8 mouse cellular contexts compared by ENCODE assay signal in genomic region chr2:170877515-170877914, GRCm38 (mm10).
DNase-seq lines count a peak whose midpoint lies in the region; ATAC-seq and TF ChIP-seq lines count a peak whose summit lies in the region.

No protein-coding gene starts in this region.

- no peak for TF ChIP-seq POLR2A in small intestine, adult 2 months (IDR thresholded peaks at IDR 0.05; ENCODE audit: low read depth, low read length)

- no peaks in the 10 kb centered on the region for H3K36me3 ChIP-seq in intestine, embryonic 14.5 days (ENCODE audit: control insufficient read depth, insufficient read depth, low read length)
- H3K36me3 ChIP-seq in midbrain, embryonic 11.5 days (ENCODE audit: control insufficient read depth, insufficient read depth, low read length): no peaks in the 10 kb centered on the region
- no peaks in the 10 kb centered on the region for H3K36me3 ChIP-seq in small intestine, adult 2 months (ENCODE audit: control insufficient read depth, insufficient read depth, low read length)

- DNase-seq in adrenal gland, adult 2 months: peak; percentile 68
- peak; percentile 30 for DNase-seq in gastrocnemius, adult 8-10 months (ENCODE audit: low spot score in 2 of 2)
- peak; percentile 96 for DNase-seq in intestine, embryonic 14.5 days (ENCODE audit: low spot score)
- DNase-seq in left cerebral cortex, postnatal 10 days (ENCODE audit: extremely low spot score in 1 of 2, low spot score in 2 of 2): peak; percentile 80 to 81
- peak; percentile 98 for DNase-seq in midbrain, embryonic 11.5 days (ENCODE audit: low spot score, missing footprints)
- DNase-seq in T-cell, adult 2 months (ENCODE audit: low spot score): no peak

- H3K4me2 ChIP-seq in intestine, embryonic 14.5 days (ENCODE audit: low read length): no peak overlapping the region
- no peak overlapping the region for H3K4me2 ChIP-seq in midbrain, embryonic 11.5 days

- TF ChIP-seq CTCF in small intestine, adult 2 months (IDR thresholded peaks at IDR 0.05; ENCODE audit: extremely low read depth, insufficient read length, insufficient replicate concordance, low read depth, low read length): peak; percentile 78; the same call in 1 of the 2 replicates

- ATAC-seq in common myeloid progenitor, adult 5-6 weeks (replicated peaks; ENCODE audit: low read depth, poor library complexity, severe bottlenecking): peak; percentile 90
- peak; percentile 82 for ATAC-seq in intestine, embryonic 14.5 days (replicated peaks; ENCODE audit: low FRiP score, low TSS enrichment, low read depth)
- peak; percentile 61 for ATAC-seq in midbrain, embryonic 11.5 days (ENCODE audit: low FRiP score)

- no peak overlapping the region for H3K4me3 ChIP-seq in intestine, embryonic 14.5 days (ENCODE audit: low read depth, low read length)
- no peak overlapping the region for H3K4me3 ChIP-seq in midbrain, embryonic 11.5 days (ENCODE audit: low read depth, low read length)
- no peak overlapping the region for H3K4me3 ChIP-seq in small intestine, adult 2 months (ENCODE audit: low read depth, low read length)

- H3K4me1 ChIP-seq in intestine, embryonic 14.5 days (replicated peaks; ENCODE audit: control insufficient read depth, insufficient read depth, low read length): no peaks in the 10 kb centered on the region
- H3K4me1 ChIP-seq in midbrain, embryonic 11.5 days (ENCODE audit: control insufficient read depth, insufficient read depth, low read length): peaks cover 6% of the 10 kb centered on the region
- no peaks in the 10 kb centered on the region for H3K4me1 ChIP-seq in small intestine, adult 2 months (ENCODE audit: control insufficient read depth, insufficient read depth, insufficient read length, low read length)

- no peak overlapping the region for H3K27ac ChIP-seq in intestine, embryonic 14.5 days (ENCODE audit: low read depth)
- no peak overlapping the region for H3K27ac ChIP-seq in midbrain, embryonic 11.5 days (ENCODE audit: low read depth, low read length)
- no peak overlapping the region for H3K27ac ChIP-seq in small intestine, adult 2 months (ENCODE audit: insufficient read depth, low read depth, low read length)

- H3K27me3 ChIP-seq in intestine, embryonic 14.5 days (replicated peaks; ENCODE audit: control insufficient read depth, insufficient read depth, low read length): peaks cover 14% of the 10 kb centered on the region; the same call in 1 of the 2 replicates
- H3K27me3 ChIP-seq in midbrain, embryonic 11.5 days (ENCODE audit: control insufficient read depth, insufficient read depth, low read length): no peaks in the 10 kb centered on the region
- no peaks in the 10 kb centered on the region for H3K27me3 ChIP-seq in small intestine, adult 2 months (ENCODE audit: control insufficient read depth, insufficient read depth, low read length)

- WGBS in intestine, embryonic 14.5 days: under 1% methylated on average over 4 of the region's 4 CpGs
- 1% methylated on average over 4 of the region's 4 CpGs for WGBS in midbrain, embryonic 11.5 days
- WGBS in small intestine, adult 2 months: 2% methylated on average over 4 of the region's 4 CpGs

- no peak overlapping the region for H3K9ac ChIP-seq in intestine, embryonic 14.5 days (ENCODE audit: low read length)
- no peak overlapping the region for H3K9ac ChIP-seq in midbrain, embryonic 11.5 days (ENCODE audit: low read length)

- intact Hi-C loops in left cerebral cortex, postnatal 10 days (cut with DNase I): loop anchor here (5.0 to 10.0 kb wide), 2 partner anchors 283 to 1340 kb away; no protein-coding TSS in a partner anchor

- H3K9me3 ChIP-seq in intestine, embryonic 14.5 days (ENCODE audit: control insufficient read depth, low read length): no peaks in the 10 kb centered on the region
- no peaks in the 10 kb centered on the region for H3K9me3 ChIP-seq in midbrain, embryonic 11.5 days (ENCODE audit: control insufficient read depth, low read length)
